11 mouse cellular contexts compared by ENCODE assay signal in the genomic region with DNA sequence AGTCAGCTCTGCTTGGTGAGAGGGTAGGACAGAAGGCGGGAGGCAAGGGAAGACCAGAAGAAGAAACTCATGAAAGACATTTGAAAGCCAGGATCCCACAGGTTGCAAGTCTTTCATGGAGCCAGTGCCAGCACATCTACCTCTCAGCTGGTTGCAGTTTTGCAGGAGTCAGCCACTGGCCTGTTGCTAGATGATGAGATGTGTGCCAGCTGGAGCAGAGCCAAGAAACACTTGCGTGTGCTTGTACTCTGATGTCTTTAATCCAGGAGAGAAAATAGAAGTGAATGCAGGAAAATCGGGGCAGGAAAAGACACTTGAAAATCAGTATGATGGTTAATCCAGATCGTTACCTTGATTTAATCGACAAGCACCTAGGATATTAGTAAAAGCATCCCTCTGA.
DNase-seq lines count a peak whose midpoint lies in the region; ATAC-seq and TF ChIP-seq lines count a peak whose summit lies in the region.
"Had no signal": no experiment of that assay in that cellular context is flagged by ENCODE, and none has a peak within 500 bp of the region (broad histone marks: within the 10 kb centered on the region; RNA-seq: fewer than 3 reads in every experiment).

No protein-coding gene starts in this region.

- no peak overlapping the region for H3K4me2 ChIP-seq in forebrain, embryonic 14.5 days (ENCODE audit: low read length)
- H3K4me2 ChIP-seq in forebrain, embryonic 13.5 days: no peak overlapping the region
- no peak overlapping the region for H3K4me2 ChIP-seq in kidney, postnatal 0 days (ENCODE audit: low read length)
- no peak overlapping the region for H3K4me2 ChIP-seq in kidney, embryonic 14.5 days (replicated peaks; ENCODE audit: low read depth, low read length)
- no peak overlapping the region for H3K4me2 ChIP-seq in stomach, postnatal 0 days (replicated peaks; ENCODE audit: low read depth)

- no peaks in the 10 kb centered on the region for H3K36me3 ChIP-seq in forebrain, embryonic 14.5 days (ENCODE audit: control insufficient read depth, insufficient read depth, low read length)
- no peaks in the 10 kb centered on the region for H3K36me3 ChIP-seq in forebrain, embryonic 13.5 days (ENCODE audit: poor library complexity, severe bottlenecking)
- H3K36me3 ChIP-seq in kidney, postnatal 0 days (ENCODE audit: insufficient read depth, low read length): no peaks in the 10 kb centered on the region
- H3K36me3 ChIP-seq in kidney, embryonic 14.5 days (ENCODE audit: control insufficient read depth, insufficient read depth, low read length): no peaks in the 10 kb centered on the region
- no peaks in the 10 kb centered on the region for H3K36me3 ChIP-seq in stomach, postnatal 0 days (ENCODE audit: control insufficient read depth, insufficient read depth, low read length)

- 0 out of 2 replicates have a peak, but pooled peaks cover 7% of the 10 kb centered on the region for H3K9me3 ChIP-seq in forebrain, embryonic 14.5 days (replicated peaks; ENCODE audit: control insufficient read depth, low read length)
- peaks cover 7% of the 10 kb centered on the region for H3K9me3 ChIP-seq in forebrain, embryonic 13.5 days (replicated peaks)
- H3K9me3 ChIP-seq in kidney, postnatal 0 days (replicated peaks; ENCODE audit: low read length): no peaks in the 10 kb centered on the region
- peaks cover 7% of the 10 kb centered on the region; the same call in 1 of the 2 replicates for H3K9me3 ChIP-seq in kidney, embryonic 14.5 days (ENCODE audit: control insufficient read depth, low read length)
- no peaks in the 10 kb centered on the region for H3K9me3 ChIP-seq in stomach, postnatal 0 days (ENCODE audit: control insufficient read depth, low read length)

- TF ChIP-seq CTCF in kidney, postnatal 0 days (IDR thresholded peaks at IDR 0.05; ENCODE audit: low read depth): no peak
- TF ChIP-seq CTCF in stomach, postnatal 0 days (IDR thresholded peaks at IDR 0.05; ENCODE audit: low read depth): no peak
- TF ChIP-seq CTCF in layer of hippocampus, adult 2 months (conservative IDR thresholded peaks at IDR 0.05): no peak

- TF ChIP-seq EP300 in stomach, postnatal 0 days (optimal IDR thresholded peaks at IDR 0.05): no peak

- 45% methylated on average over 5 of the region's 5 CpGs for WGBS in forebrain, embryonic 14.5 days
- 61% methylated on average over 5 of the region's 5 CpGs for WGBS in forebrain, embryonic 13.5 days
- WGBS in kidney, postnatal 0 days: 67% methylated on average over 5 of the region's 5 CpGs
- WGBS in kidney, embryonic 14.5 days: 79% methylated on average over 5 of the region's 5 CpGs
- 43% methylated on average over 5 of the region's 5 CpGs for WGBS in stomach, postnatal 0 days

- no peak for ATAC-seq in forebrain, embryonic 14.5 days
- no peak for ATAC-seq in forebrain, embryonic 13.5 days
- ATAC-seq in kidney, postnatal 0 days (replicated peaks; ENCODE audit: low FRiP score, low read depth): no peak
- no peak for ATAC-seq in kidney, embryonic 14.5 days (ENCODE audit: low FRiP score, low TSS enrichment)
- no peak for ATAC-seq in stomach, postnatal 0 days (ENCODE audit: low FRiP score, low TSS enrichment)

- no peak overlapping the region for H3K27ac ChIP-seq in forebrain, embryonic 14.5 days (ENCODE audit: low read depth, low read length)
- no peak overlapping the region for H3K27ac ChIP-seq in forebrain, embryonic 13.5 days
- no peak overlapping the region for H3K27ac ChIP-seq in kidney, postnatal 0 days
- H3K27ac ChIP-seq in kidney, embryonic 14.5 days (ENCODE audit: low read depth, low read length): no peak overlapping the region
- H3K27ac ChIP-seq in stomach, postnatal 0 days (replicated peaks): no peak overlapping the region
- no peak overlapping the region for H3K27ac ChIP-seq in layer of hippocampus, adult 2 months
- H3K27ac ChIP-seq: liver, embryonic 14.5 days had no signal

- H3K9ac ChIP-seq in forebrain, embryonic 14.5 days (ENCODE audit: low read length): no peak overlapping the region
- no peak overlapping the region for H3K9ac ChIP-seq in forebrain, embryonic 13.5 days
- H3K9ac ChIP-seq in kidney, postnatal 0 days (ENCODE audit: low read depth, low read length): no peak overlapping the region
- no peak overlapping the region for H3K9ac ChIP-seq in kidney, embryonic 14.5 days (ENCODE audit: low read depth, low read length)
- no peak overlapping the region for H3K9ac ChIP-seq in stomach, postnatal 0 days (ENCODE audit: low read length)
- H3K9ac ChIP-seq: liver, embryonic 14.5 days had no signal

- no peaks in the 10 kb centered on the region for H3K27me3 ChIP-seq in forebrain, embryonic 14.5 days (replicated peaks; ENCODE audit: control insufficient read depth, insufficient read depth, low read length)
- H3K27me3 ChIP-seq in forebrain, embryonic 13.5 days: no peaks in the 10 kb centered on the region
- H3K27me3 ChIP-seq in kidney, postnatal 0 days (ENCODE audit: insufficient read depth, low read length): no peaks in the 10 kb centered on the region
- H3K27me3 ChIP-seq in kidney, embryonic 14.5 days (ENCODE audit: control insufficient read depth, insufficient read depth, low read length): no peaks in the 10 kb centered on the region
- H3K27me3 ChIP-seq in stomach, postnatal 0 days (ENCODE audit: control insufficient read depth, insufficient read depth, low read length): no peaks in the 10 kb centered on the region

- no peak overlapping the region for H3K4me3 ChIP-seq in forebrain, embryonic 14.5 days (ENCODE audit: low read depth, low read length)
- H3K4me3 ChIP-seq in forebrain, embryonic 13.5 days: no peak overlapping the region
- H3K4me3 ChIP-seq in kidney, postnatal 0 days (replicated peaks; ENCODE audit: low read depth, low read length): no peak overlapping the region
- H3K4me3 ChIP-seq in kidney, embryonic 14.5 days (ENCODE audit: low read length): no peak overlapping the region
- H3K4me3 ChIP-seq in stomach, postnatal 0 days (ENCODE audit: low read depth, low read length): no peak overlapping the region
- no peak overlapping the region for H3K4me3 ChIP-seq in layer of hippocampus, adult 2 months
- H3K4me3 ChIP-seq: erythroblast, embryonic 14.5 days had no signal

- no peaks in the 10 kb centered on the region for H3K4me1 ChIP-seq in forebrain, embryonic 14.5 days (ENCODE audit: control insufficient read depth, insufficient read depth, low read length)
- no peaks in the 10 kb centered on the region for H3K4me1 ChIP-seq in forebrain, embryonic 13.5 days
- no peaks in the 10 kb centered on the region for H3K4me1 ChIP-seq in kidney, postnatal 0 days (replicated peaks; ENCODE audit: insufficient read depth, low read length)
- H3K4me1 ChIP-seq in kidney, embryonic 14.5 days (ENCODE audit: control insufficient read depth, insufficient read depth, low read length): peaks cover 8% of the 10 kb centered on the region; the same call in 1 of the 2 replicates
- no peaks in the 10 kb centered on the region for H3K4me1 ChIP-seq in stomach, postnatal 0 days (replicated peaks; ENCODE audit: control insufficient read depth, insufficient read depth)

- DNase-seq in forebrain, embryonic 14.5 days (ENCODE audit: low spot score): peak; percentile 80
- DNase-seq in kidney, postnatal 0 days (ENCODE audit: low spot score): peak; percentile 29
- peak; percentile 51 for DNase-seq in right cerebral cortex, postnatal 4 days
- no peak for DNase-seq in right cerebral cortex, postnatal 36 days (ENCODE audit: low spot score in 2 of 2)
- peak; percentile 30 for DNase-seq in stomach, postnatal 0 days (ENCODE audit: low spot score)
- DNase-seq in layer of hippocampus, adult 2 months (ENCODE audit: low spot score in 2 of 2): no peak
- DNase-seq: cerebellum, adult 2 months had no signal

Comparison
In these comparisons a context has a peak if more than half of its experiments do, and no peak if none do; other contexts are left out.
1. DNase-seq: peak in forebrain, embryonic 14.5 days (single experiment), kidney, postnatal 0 days (single experiment), right cerebral cortex, postnatal 4 days (single experiment) and stomach, postnatal 0 days (single experiment); none in right cerebral cortex, postnatal 36 days (0 of 2) and layer of hippocampus, adult 2 months (0 of 2).